Comparison of ENCODE assay signal across 8 mouse cellular contexts in genomic region chr14:76698718-76699402, GRCm38 (mm10).
DNase-seq lines count a peak whose midpoint lies in the region; ATAC-seq and TF ChIP-seq lines count a peak whose summit lies in the region.

No protein-coding gene starts in this region.

- H3K4me2 ChIP-seq in lung, embryonic 14.5 days = no peak overlapping the region
- no peak overlapping the region for H3K4me2 ChIP-seq in kidney, embryonic 14.5 days (replicated peaks; ENCODE audit: low read depth, low read length)

- H3K36me3 ChIP-seq in lung, embryonic 14.5 days (ENCODE audit: insufficient read depth) = no peaks in the 10 kb centered on the region
- H3K36me3 ChIP-seq in kidney, embryonic 14.5 days (ENCODE audit: control insufficient read depth, insufficient read depth, low read length) = no peaks in the 10 kb centered on the region
- H3K36me3 ChIP-seq in small intestine, adult 2 months (ENCODE audit: control insufficient read depth, insufficient read depth, low read length) = no peaks in the 10 kb centered on the region

- H3K4me3 ChIP-seq in lung, embryonic 14.5 days (ENCODE audit: low read depth, low read length) = no peak overlapping the region
- H3K4me3 ChIP-seq in lung, adult 2 months (replicated peaks; ENCODE audit: extremely low read depth, low read depth, low read length) = no peak overlapping the region
- no peak overlapping the region for H3K4me3 ChIP-seq in kidney, embryonic 14.5 days (ENCODE audit: low read length)
- no peak overlapping the region for H3K4me3 ChIP-seq in small intestine, adult 2 months (ENCODE audit: low read depth, low read length)

- DNase-seq in lung, embryonic 14.5 days = peak; percentile 75
- DNase-seq in lung, adult 2 months = no peak
- DNase-seq in embryo, embryonic 9.5 days (ENCODE audit: extremely low spot score) = peak; percentile 50
- no peak for DNase-seq in left cerebral cortex, postnatal 4 days
- DNase-seq in cerebellum, postnatal 36 days = no peak

- intact Hi-C loops in left cerebral cortex, postnatal 4 days (cut with DNase I) = no loop called here

- H3K27ac ChIP-seq in lung, embryonic 14.5 days (ENCODE audit: low read depth) = peak overlapping the region; percentile 12
- peak overlapping the region; percentile 83 for H3K27ac ChIP-seq in kidney, embryonic 14.5 days (ENCODE audit: low read depth, low read length)
- peak overlapping the region; percentile 87 for H3K27ac ChIP-seq in small intestine, adult 2 months (ENCODE audit: insufficient read depth, low read depth, low read length)

- H3K27me3 ChIP-seq in lung, embryonic 14.5 days (ENCODE audit: insufficient read depth, low read length) = no peaks in the 10 kb centered on the region
- no peaks in the 10 kb centered on the region for H3K27me3 ChIP-seq in kidney, embryonic 14.5 days (ENCODE audit: control insufficient read depth, insufficient read depth, low read length)
- H3K27me3 ChIP-seq in small intestine, adult 2 months (ENCODE audit: control insufficient read depth, insufficient read depth, low read length) = no peaks in the 10 kb centered on the region

- WGBS in lung, embryonic 14.5 days = 26% methylated on average over 4 of the region's 4 CpGs
- 51% methylated on average over 4 of the region's 4 CpGs for WGBS in lung, adult 2 months
- WGBS in kidney, embryonic 14.5 days = 19% methylated on average over 4 of the region's 4 CpGs
- WGBS in small intestine, adult 2 months = 22% methylated on average over 4 of the region's 4 CpGs

- H3K4me1 ChIP-seq in lung, embryonic 14.5 days (ENCODE audit: insufficient read depth) = peaks cover 41% of the 10 kb centered on the region
- peaks cover 8% of the 10 kb centered on the region for H3K4me1 ChIP-seq in lung, adult 2 months (ENCODE audit: control insufficient read depth, insufficient read depth, low read length)
- peaks cover 58% of the 10 kb centered on the region for H3K4me1 ChIP-seq in kidney, embryonic 14.5 days (ENCODE audit: control insufficient read depth, insufficient read depth, low read length)
- H3K4me1 ChIP-seq in small intestine, adult 2 months (ENCODE audit: control insufficient read depth, insufficient read depth, insufficient read length, low read length) = peaks cover 15% of the 10 kb centered on the region; the same call in 1 of the 2 replicates

- TF ChIP-seq POLR2A in lung, adult 2 months (IDR thresholded peaks at IDR 0.05; ENCODE audit: borderline replicate concordance, extremely low read depth, low read depth, low read length) = no peak
- TF ChIP-seq POLR2A in small intestine, adult 2 months (IDR thresholded peaks at IDR 0.05; ENCODE audit: low read depth, low read length) = no peak

- TF ChIP-seq CTCF in lung, embryonic 14.5 days (IDR thresholded peaks at IDR 0.05; ENCODE audit: low read depth) = no peak
- TF ChIP-seq CTCF in lung, adult 2 months (IDR thresholded peaks at IDR 0.05; ENCODE audit: insufficient read depth, low read length) = no peak
- no peak for TF ChIP-seq CTCF in small intestine, adult 2 months (IDR thresholded peaks at IDR 0.05; ENCODE audit: extremely low read depth, insufficient read length, insufficient replicate concordance, low read depth, low read length)

- peak; percentile 50; the same call in 1 of the 2 replicates for ATAC-seq in lung, embryonic 14.5 days (ENCODE audit: insufficient read depth)
- peak; percentile 82 for ATAC-seq in kidney, embryonic 14.5 days (ENCODE audit: low FRiP score, low TSS enrichment)
- no peak for ATAC-seq in CD4-positive, CD25-positive, alpha-beta regulatory T cell, adult 4 months

- H3K9ac ChIP-seq in lung, embryonic 14.5 days = no peak overlapping the region
- 0 out of 2 replicates have a peak overlapping the region, but pooled peaks have one; percentile 7 for H3K9ac ChIP-seq in kidney, embryonic 14.5 days (ENCODE audit: low read depth, low read length)

- no peaks in the 10 kb centered on the region for H3K9me3 ChIP-seq in lung, embryonic 14.5 days (ENCODE audit: low read depth, low read length)
- no peaks in the 10 kb centered on the region for H3K9me3 ChIP-seq in kidney, embryonic 14.5 days (ENCODE audit: control insufficient read depth, low read length)

Comparison
In these comparisons a context has a peak if more than half of its experiments do, and no peak if none do; other contexts are left out.
1. DNase-seq: peak in lung, embryonic 14.5 days (single experiment) and embryo, embryonic 9.5 days (single experiment); none in lung, adult 2 months (single experiment), left cerebral cortex, postnatal 4 days (single experiment) and cerebellum, postnatal 36 days (0 of 2).
2. H3K27ac ChIP-seq: peak in every context shown above with its lines; median percentile 87 in small intestine, adult 2 months; 83 in kidney, embryonic 14.5 days; 12 in lung, embryonic 14.5 days.